Mouse (Mus musculus): ENCODE results near the gene Prol1. TPM values are rescaled to one million over a fixed set of nuclear protein-coding genes. Genes with fewer than 3 reads are reported as not detected.
"Not testable (repeated sequence)": the region's sequence is repeated elsewhere in the genome, so short reads cannot be mapped to it uniquely, and the experiment has no call there.

The Prol1 gene
- polyA plus RNA-seq (2015; fragmentation: Nextera tagmentation; extraction: Ambion mirVana), result not detected in 2 replicates

DNA sequence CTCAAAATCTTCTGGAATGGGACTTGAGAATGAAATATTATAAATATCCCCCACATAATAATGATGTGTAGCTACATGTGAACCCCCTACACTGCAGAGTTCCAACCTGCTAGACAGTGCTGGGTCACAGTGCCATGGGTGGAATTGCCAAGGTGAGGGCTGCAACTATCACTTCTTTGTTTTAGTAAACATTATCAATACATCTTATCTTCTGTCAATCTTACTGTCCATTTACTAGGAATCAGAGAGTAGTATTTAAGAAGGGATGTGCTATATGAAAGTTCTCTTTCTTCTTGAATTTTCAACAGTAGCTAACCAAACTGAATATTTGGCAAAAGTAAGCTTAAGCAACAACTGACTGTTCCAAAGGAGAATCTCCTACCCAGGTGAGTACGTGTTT lies at the start of gene Prol1:
Prol1 (plus strand) TSS at position 301 of the 400 bp plus-strand sequence.
- Histone ChIP-seq H3K27ac (ENCODE audit: low read depth, low read length) (no peak within 1 kb of the TSS), H3K4me3 (ENCODE audit: low read length) (no peak within 1 kb of the TSS), H3K9ac (ENCODE audit: low read depth, low read length) (no peak within 1 kb of the TSS), H3K4me2 (ENCODE audit: low read length) (no peak within 1 kb of the TSS), H3K9me3 (ENCODE audit: control insufficient read depth, low read length) (no peaks in the 10 kb centered on the region), H3K27me3 (replicated peaks; ENCODE audit: control insufficient read depth, insufficient read depth, low read length) (no peaks in the 10 kb centered on the region), H3K36me3 (ENCODE audit: control insufficient read depth, insufficient read depth, low read length) (no peaks in the 10 kb centered on the region), H3K4me1 (ENCODE audit: control insufficient read depth, insufficient read depth, low read depth, low read length) (no peaks in the 10 kb centered on the region)
- WGBS, result 87% methylated on average over 1 of the region's 1 CpGs
- no peak for ATAC-seq

DNA sequence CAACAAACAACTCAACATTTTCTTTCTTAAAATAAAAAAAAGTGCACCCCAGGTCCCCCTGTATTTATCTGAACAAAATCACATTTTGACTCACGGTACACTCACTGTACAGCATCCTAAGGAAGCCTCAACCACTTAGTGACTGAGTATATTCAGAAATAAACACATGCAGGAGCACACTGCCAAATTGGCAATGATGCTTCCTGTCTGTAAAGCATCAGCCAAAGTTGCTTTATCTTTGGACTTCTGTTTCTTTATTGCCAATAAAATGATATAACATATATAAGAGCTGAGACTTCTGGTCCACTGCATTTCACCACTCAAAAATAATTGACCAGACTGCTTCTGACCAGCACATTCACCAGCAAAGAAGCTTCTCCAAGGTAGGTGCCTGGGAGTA lies 48.5 kb upstream of the Prol1 start, which contains the start of gene Gm7714:
Gm7714 (plus strand) TSS at position 301 of the 400 bp plus-strand sequence.
- Histone ChIP-seq H3K4me1 (ENCODE audit: control insufficient read depth, insufficient read depth, low read depth, low read length) (no peaks in the 10 kb centered on the region), H3K27me3 (replicated peaks; ENCODE audit: control insufficient read depth, insufficient read depth, low read length) (no peaks in the 10 kb centered on the region), H3K9me3 (ENCODE audit: control insufficient read depth, low read length) (no peaks in the 10 kb centered on the region), H3K4me2 (ENCODE audit: low read length) (no peak within 1 kb of the TSS), H3K9ac (ENCODE audit: low read depth, low read length) (no peak within 1 kb of the TSS), H3K4me3 (ENCODE audit: low read length) (no peak within 1 kb of the TSS), H3K36me3 (ENCODE audit: control insufficient read depth, insufficient read depth, low read length) (no peaks in the 10 kb centered on the region), H3K27ac (ENCODE audit: low read depth, low read length) (no peak within 1 kb of the TSS)
- WGBS, result 74% methylated on average over 1 of the region's 1 CpGs
- ATAC-seq, result no peak

DNA sequence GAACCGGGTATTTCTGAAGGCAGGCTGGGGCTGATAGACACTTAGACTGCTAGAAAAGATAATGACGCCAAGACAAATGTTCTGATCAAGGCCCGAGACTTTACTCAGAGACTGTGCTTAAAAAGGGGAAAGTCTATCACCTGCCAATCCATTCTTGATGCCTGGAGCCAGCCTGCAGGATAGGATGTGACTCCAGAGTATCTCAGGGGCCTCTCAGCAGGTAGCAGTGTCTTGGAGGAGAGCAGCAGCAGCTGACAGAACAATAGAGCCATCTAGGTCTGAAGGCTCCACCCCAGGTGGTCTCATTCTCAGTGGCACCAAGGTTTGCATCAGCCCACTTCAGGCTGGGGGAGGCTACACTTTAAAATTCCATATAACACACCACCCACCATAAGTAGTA lies 5.8 kb upstream of the Prol1 start:
- not testable (repeated sequence) for H3K9ac ChIP-seq (ENCODE audit: low read depth, low read length); H3K9me3 ChIP-seq (ENCODE audit: control insufficient read depth, low read length); H3K4me2 ChIP-seq (ENCODE audit: low read length); H3K36me3 ChIP-seq (ENCODE audit: control insufficient read depth, insufficient read depth, low read length); H3K27ac ChIP-seq (ENCODE audit: low read depth, low read length); H3K4me3 ChIP-seq (ENCODE audit: low read length); ATAC-seq; H3K27me3 ChIP-seq (replicated peaks; ENCODE audit: control insufficient read depth, insufficient read depth, low read length); H3K4me1 ChIP-seq (ENCODE audit: control insufficient read depth, insufficient read depth, low read depth, low read length)
- 62% methylated on average over 3 of the region's 3 CpGs for WGBS

DNA sequence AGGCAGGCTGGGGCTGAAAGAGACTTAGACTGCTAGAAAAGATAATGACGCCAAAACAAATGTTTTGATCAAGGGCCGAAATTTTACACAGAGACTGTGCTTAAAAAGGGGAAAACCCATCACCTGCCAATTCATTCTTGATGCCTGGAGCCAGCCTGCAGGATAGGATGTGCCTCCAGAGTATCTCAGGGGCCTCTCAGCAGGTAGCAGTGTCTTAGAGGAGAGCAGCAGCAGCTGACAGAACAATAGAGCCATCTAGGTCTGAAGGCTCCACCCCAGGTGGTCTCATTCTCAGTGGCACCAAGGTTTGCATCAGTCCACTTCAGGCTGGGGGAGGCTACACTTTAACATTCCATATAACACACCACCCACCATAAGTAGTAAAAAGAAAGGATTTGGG lies 31.4 kb downstream of the Prol1 start:
- H3K4me1 ChIP-seq (ENCODE audit: control insufficient read depth, insufficient read depth, low read depth, low read length); H3K4me3 ChIP-seq (ENCODE audit: low read length); H3K36me3 ChIP-seq (ENCODE audit: control insufficient read depth, insufficient read depth, low read length); H3K9me3 ChIP-seq (ENCODE audit: control insufficient read depth, low read length); ATAC-seq; H3K27ac ChIP-seq (ENCODE audit: low read depth, low read length); H3K9ac ChIP-seq (ENCODE audit: low read depth, low read length); H3K27me3 ChIP-seq (replicated peaks; ENCODE audit: control insufficient read depth, insufficient read depth, low read length); H3K4me2 ChIP-seq (ENCODE audit: low read length): not testable (repeated sequence)
- 32% methylated on average over 2 of the region's 2 CpGs for whole genome bisulfite sequencing

DNA sequence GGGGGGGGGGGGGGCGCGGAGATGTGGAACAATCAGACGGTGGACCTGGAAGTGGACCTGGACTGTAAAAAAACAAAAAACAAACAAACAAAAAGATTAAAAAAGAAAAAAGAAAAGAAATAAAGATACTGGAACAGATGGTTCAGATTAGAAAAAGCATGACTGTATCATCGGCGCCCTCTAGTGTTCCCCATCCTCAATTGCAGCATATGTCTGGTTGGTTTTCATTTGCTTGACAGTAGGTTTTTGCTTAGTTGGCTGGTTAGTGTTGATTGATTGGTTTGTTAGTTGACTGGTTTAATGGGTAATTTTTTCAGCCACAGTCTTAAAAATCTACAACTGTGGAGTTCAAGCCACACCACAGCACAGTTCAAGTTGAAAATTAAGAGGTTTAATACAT lies 47.7 kb downstream of the Prol1 start:
- WGBS, result 4% methylated on average over 5 of the region's 5 CpGs
- H3K4me2 ChIP-seq (ENCODE audit: low read length), result no peak overlapping the region
- no peaks in the 10 kb centered on the region for H3K9me3 ChIP-seq (ENCODE audit: control insufficient read depth, low read length)
- no peak overlapping the region for H3K27ac ChIP-seq (ENCODE audit: low read depth, low read length)
- H3K36me3 ChIP-seq (ENCODE audit: control insufficient read depth, insufficient read depth, low read length), result no peaks in the 10 kb centered on the region
- no peak for ATAC-seq
- no peaks in the 10 kb centered on the region for H3K27me3 ChIP-seq (replicated peaks; ENCODE audit: control insufficient read depth, insufficient read depth, low read length)
- H3K4me1 ChIP-seq (ENCODE audit: control insufficient read depth, insufficient read depth, low read depth, low read length), result no peaks in the 10 kb centered on the region
- H3K4me3 ChIP-seq (ENCODE audit: low read length), result no peak overlapping the region
- H3K9ac ChIP-seq (ENCODE audit: low read depth, low read length), result no peak overlapping the region

DNA sequence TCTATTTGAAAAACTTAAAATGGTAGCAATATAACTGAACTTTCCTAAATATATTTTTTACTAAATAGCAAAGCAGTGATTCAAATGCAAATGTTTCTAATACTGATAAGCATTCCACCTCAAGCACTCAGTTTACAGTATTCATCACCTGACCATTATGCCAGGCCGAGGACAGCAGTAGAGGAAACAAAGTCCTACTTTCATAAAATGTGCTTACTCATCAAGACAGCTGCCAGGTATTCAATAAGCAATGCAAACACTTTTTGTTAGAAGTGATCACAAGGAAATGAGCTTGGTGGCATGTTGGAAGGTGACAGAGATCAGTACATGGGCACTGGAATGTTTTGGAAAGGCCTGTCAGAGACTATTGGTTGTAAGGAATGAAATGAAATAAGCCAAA lies 49.8 kb downstream of the Prol1 start:
- H3K4me2 ChIP-seq (ENCODE audit: low read length), result no peak overlapping the region
- 85% methylated on average over 1 of the region's 1 CpGs for WGBS
- H3K27ac ChIP-seq (ENCODE audit: low read depth, low read length), result no peak overlapping the region
- H3K4me3 ChIP-seq (ENCODE audit: low read length), result no peak overlapping the region
- H3K27me3 ChIP-seq (replicated peaks; ENCODE audit: control insufficient read depth, insufficient read depth, low read length), result no peaks in the 10 kb centered on the region
- no peaks in the 10 kb centered on the region for H3K4me1 ChIP-seq (ENCODE audit: control insufficient read depth, insufficient read depth, low read depth, low read length)
- no peak overlapping the region for H3K9ac ChIP-seq (ENCODE audit: low read depth, low read length)
- no peak for ATAC-seq
- no peaks in the 10 kb centered on the region for H3K36me3 ChIP-seq (ENCODE audit: control insufficient read depth, insufficient read depth, low read length)
- H3K9me3 ChIP-seq (ENCODE audit: control insufficient read depth, low read length), result no peaks in the 10 kb centered on the region

DNA sequence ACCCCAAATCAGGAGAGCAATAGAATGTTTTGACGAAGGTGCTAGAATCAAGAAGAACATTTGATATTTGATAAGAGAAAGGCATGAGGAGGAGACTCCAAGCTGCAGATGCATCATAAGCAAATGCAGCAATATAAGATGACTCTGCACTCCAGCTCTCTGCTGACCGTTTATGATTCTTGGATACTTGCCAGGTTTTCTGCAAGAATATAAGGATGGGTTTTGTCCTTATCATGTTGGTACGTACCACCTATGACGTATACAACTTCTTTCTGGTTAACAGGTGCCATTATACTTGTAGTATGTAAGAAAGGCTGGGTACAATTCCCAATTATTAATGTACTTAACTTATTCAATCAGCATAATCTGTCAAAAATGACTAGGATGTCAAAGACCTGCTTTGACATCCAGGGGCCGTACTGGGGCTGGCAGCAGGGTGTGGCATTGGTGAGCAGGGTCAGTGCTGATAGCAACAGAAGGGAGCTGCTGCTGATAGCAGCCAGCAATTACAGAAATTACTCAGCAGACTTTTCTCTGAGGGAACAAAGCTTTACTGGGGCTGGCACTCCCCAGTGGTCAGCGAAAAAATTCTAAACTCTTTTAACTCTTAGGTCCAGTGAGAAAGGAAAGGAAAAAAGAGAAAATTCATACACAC lies 53.6 kb downstream of the Prol1 start:
- Histone ChIP-seq H3K36me3 (ENCODE audit: control insufficient read depth, insufficient read depth, low read length) (no peaks in the 10 kb centered on the region), H3K27me3 (replicated peaks; ENCODE audit: control insufficient read depth, insufficient read depth, low read length) (no peaks in the 10 kb centered on the region), H3K4me3 (ENCODE audit: low read length) (no peak overlapping the region), H3K4me1 (ENCODE audit: control insufficient read depth, insufficient read depth, low read depth, low read length) (no peaks in the 10 kb centered on the region), H3K9me3 (ENCODE audit: control insufficient read depth, low read length) (no peaks in the 10 kb centered on the region), H3K9ac (ENCODE audit: low read depth, low read length) (no peak overlapping the region), H3K27ac (ENCODE audit: low read depth, low read length) (no peak overlapping the region), H3K4me2 (ENCODE audit: low read length) (no peak overlapping the region)
- 75% methylated on average over 6 of the region's 6 CpGs for WGBS
- ATAC-seq, result no peak

DNA sequence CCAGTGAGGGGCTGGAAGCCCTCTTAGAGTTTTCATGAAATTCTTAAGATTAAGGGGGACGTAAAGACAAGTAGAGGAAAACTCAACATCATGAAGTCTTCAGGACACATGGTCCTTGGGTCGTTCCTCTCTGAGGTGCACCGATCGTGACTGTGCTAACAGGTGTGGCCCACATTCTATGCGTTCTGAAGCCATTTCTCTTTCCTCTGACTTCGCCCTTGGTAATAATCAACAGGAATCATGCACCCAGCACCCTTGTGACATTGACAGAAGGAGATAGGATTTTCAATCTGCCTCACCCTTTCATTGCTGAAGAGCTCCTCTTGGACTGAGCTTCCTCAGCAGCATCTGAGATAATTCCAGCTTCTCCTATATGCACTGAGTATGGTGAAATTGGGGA lies 55.5 kb downstream of the Prol1 start:
- WGBS, result 88% methylated on average over 6 of the region's 6 CpGs
- no peaks in the 10 kb centered on the region for H3K36me3 ChIP-seq (ENCODE audit: control insufficient read depth, insufficient read depth, low read length)
- no peaks in the 10 kb centered on the region for H3K9me3 ChIP-seq (ENCODE audit: control insufficient read depth, low read length)
- no peaks in the 10 kb centered on the region for H3K4me1 ChIP-seq (ENCODE audit: control insufficient read depth, insufficient read depth, low read depth, low read length)
- no peak for ATAC-seq
- H3K4me3 ChIP-seq (ENCODE audit: low read length), result no peak overlapping the region
- H3K4me2 ChIP-seq (ENCODE audit: low read length), result no peak overlapping the region
- no peak overlapping the region for H3K27ac ChIP-seq (ENCODE audit: low read depth, low read length)
- no peak overlapping the region for H3K9ac ChIP-seq (ENCODE audit: low read depth, low read length)
- H3K27me3 ChIP-seq (replicated peaks; ENCODE audit: control insufficient read depth, insufficient read depth, low read length), result no peaks in the 10 kb centered on the region

DNA sequence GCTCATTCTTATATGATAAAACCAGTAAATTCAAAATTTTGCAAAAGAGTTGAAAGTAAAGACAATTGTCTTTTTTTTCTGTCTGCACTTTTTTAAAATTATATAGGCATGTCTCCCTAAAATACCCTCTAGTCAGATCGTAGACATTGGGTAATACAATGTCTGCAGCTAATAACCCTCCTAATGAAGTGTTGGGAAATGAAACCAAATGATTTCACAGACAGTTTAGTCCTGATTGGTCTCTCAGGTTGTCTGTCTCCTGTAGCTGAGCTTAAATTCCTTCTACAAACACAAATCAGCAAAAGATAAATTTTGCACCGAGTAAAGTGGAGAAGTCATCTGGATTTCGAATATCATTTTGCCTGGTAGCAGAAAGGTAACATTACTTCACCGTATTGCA lies 58.7 kb downstream of the Prol1 start, which contains the start of gene Amtn:
Amtn (plus strand) TSS at position 301 of the 400 bp plus-strand sequence.
- no peak for ATAC-seq
- Histone ChIP-seq H3K27ac (ENCODE audit: low read depth, low read length) (no peak within 1 kb of the TSS), H3K36me3 (ENCODE audit: control insufficient read depth, insufficient read depth, low read length) (no peaks in the 10 kb centered on the region), H3K4me3 (ENCODE audit: low read length) (no peak within 1 kb of the TSS), H3K9ac (ENCODE audit: low read depth, low read length) (no peak within 1 kb of the TSS), H3K4me2 (ENCODE audit: low read length) (no peak within 1 kb of the TSS), H3K9me3 (ENCODE audit: control insufficient read depth, low read length) (no peaks in the 10 kb centered on the region), H3K27me3 (replicated peaks; ENCODE audit: control insufficient read depth, insufficient read depth, low read length) (no peaks in the 10 kb centered on the region), H3K4me1 (ENCODE audit: control insufficient read depth, insufficient read depth, low read depth, low read length) (no peaks in the 10 kb centered on the region)
- 85% methylated on average over 4 of the region's 4 CpGs for WGBS
